Mouse (Mus musculus) myocyte (in vitro differentiated cells): Measurements from ENCODE around the gene Apold1. TPM values are rescaled to one million over a fixed set of nuclear protein-coding genes. Genes with fewer than 3 reads are reported as not detected.

Experiments
- H3K27me3 ChIP-seq: one replicate; pipeline ENCODE4 v1.6.1; 2011; ENCODE audit not compliant: control insufficient read depth, insufficient read depth, insufficient read length
- H3K36me3 ChIP-seq: one replicate; pipeline ENCODE4 v1.6.1; 2011; ENCODE audit not compliant: control insufficient read depth, insufficient read depth
- H3K4me2 ChIP-seq: one replicate; pipeline ENCODE4 v1.6.1; 2011; ENCODE audit warnings: low read depth, control low read depth
- H3K4me3 ChIP-seq: one replicate; pipeline ENCODE4 v1.5.1; 2011; ENCODE audit warnings: mild to moderate bottlenecking, control low read depth, moderate library complexity
- H3K79me2 ChIP-seq: one replicate; pipeline ENCODE4 v1.6.1; 2011; ENCODE audit not compliant: control insufficient read depth, insufficient read depth
- H3ac ChIP-seq: one replicate; pipeline ENCODE4 v1.6.1; 2011; ENCODE audit not compliant: control insufficient read depth, insufficient read length
- CEBPB ChIP-seq: IDR thresholded peaks from 2 replicates; pipeline ENCODE4 v1.6.1; 2011; ENCODE audit warnings: mild to moderate bottlenecking, moderate library complexity; ENCODE audit not compliant: poor library complexity, insufficient read depth, severe bottlenecking
- E2F4 ChIP-seq: IDR thresholded peaks from one replicate; pipeline ENCODE4 v1.6.1; 2011; ENCODE audit warnings: mild to moderate bottlenecking, control low read depth, moderate library complexity; ENCODE audit not compliant: insufficient read depth
- MAX ChIP-seq: IDR thresholded peaks from one replicate; pipeline ENCODE4 v1.6.1; 2011; ENCODE audit warnings: low read depth, mild to moderate bottlenecking, control low read depth
- MYOD1 ChIP-seq, 3 experiments: IDR thresholded peaks; one replicate each; pipeline ENCODE4 v1.6.1; 2011; ENCODE audit warnings: control low read depth in 2 of 3, low read depth in 2 of 3, mild to moderate bottlenecking in 2 of 3, moderate library complexity in 1 of 3; ENCODE audit not compliant: insufficient read length in 2 of 3, control insufficient read depth in 1 of 3
- MYOG ChIP-seq, 3 experiments: IDR thresholded peaks; one replicate each; pipeline ENCODE4 v1.6.1; 2011; ENCODE audit warnings: control low read depth in 2 of 3, low read depth in 2 of 3, mild to moderate bottlenecking in 2 of 3; ENCODE audit not compliant: insufficient read length in 2 of 3, control insufficient read depth in 1 of 3, insufficient read depth in 1 of 3
- POLR2A ChIP-seq: IDR thresholded peaks from one replicate; pipeline ENCODE4 v1.6.1; 2011; ENCODE audit warnings: low read depth, mild to moderate bottlenecking, control low read depth, moderate library complexity; ENCODE audit not compliant: insufficient read length
- POLR2AphosphoS2 ChIP-seq: IDR thresholded peaks from one replicate; pipeline ENCODE4 v1.6.1; 2011; ENCODE audit warnings: low read depth, control low read depth; ENCODE audit not compliant: insufficient read length
- REST ChIP-seq: IDR thresholded peaks from one replicate; pipeline ENCODE4 v1.6.1; 2011; ENCODE audit warnings: mild to moderate bottlenecking, control low read depth, moderate library complexity; ENCODE audit not compliant: insufficient read depth, insufficient read length
- SRF ChIP-seq: IDR thresholded peaks from one replicate; pipeline ENCODE4 v1.6.1; 2011; ENCODE audit warnings: low read depth; ENCODE audit not compliant: control insufficient read depth, insufficient read length
- TCF12 ChIP-seq: IDR thresholded peaks from one replicate; pipeline ENCODE4 v1.6.1; 2011; ENCODE audit warnings: mild to moderate bottlenecking, control low read depth; ENCODE audit not compliant: poor library complexity, insufficient read depth, severe bottlenecking
- TCF3 ChIP-seq: IDR thresholded peaks from one replicate; pipeline ENCODE4 v1.6.1; 2011; ENCODE audit warnings: low read depth, control low read depth; ENCODE audit not compliant: insufficient read length
- USF1 ChIP-seq: IDR thresholded peaks from one replicate; pipeline ENCODE4 v1.6.1; 2011; ENCODE audit warnings: low read depth, mild to moderate bottlenecking, control low read depth, moderate library complexity
- polyA plus RNA-seq: library from polyadenylated mRNA; unstranded; fragments of >200 nt; fragmentation: generic; extraction: Trizol; gene quantifications from one replicate; pipeline ENCODE4 v1.2.1, GENCODE M21; 2012; ENCODE audit warnings: missing spikeins

Gene Apold1
- polyA plus RNA-seq, 1 experiment: 0.12 TPM

DNA sequence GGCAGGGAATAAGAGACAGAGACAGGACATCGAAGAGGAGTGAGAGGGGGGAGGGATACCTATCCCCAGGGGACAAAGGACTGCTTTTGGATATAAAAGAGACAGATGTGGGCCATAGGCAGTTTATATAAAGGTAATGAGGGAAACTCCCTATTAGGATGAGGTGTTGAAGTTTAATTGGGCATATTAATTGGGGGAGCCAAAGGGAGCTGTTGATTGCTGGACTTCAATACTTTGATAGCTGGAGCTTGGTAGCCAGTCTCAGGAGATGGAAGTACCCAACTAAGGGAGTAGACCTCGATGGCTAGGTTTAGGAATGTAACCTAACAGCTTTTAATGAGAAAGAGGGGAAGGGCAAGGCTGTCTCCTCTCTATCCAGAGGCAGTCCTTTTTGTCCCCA lies 17.6 kb upstream of the Apold1 start:
- Histone ChIP-seq H3K27me3 (no peaks in the 10 kb centered on the region), H3K4me2 (no peak overlapping the region), H3K79me2 (no peaks in the 10 kb centered on the region), H3K4me3 (no peak overlapping the region), H3ac (no peak overlapping the region), H3K36me3 (no peaks in the 10 kb centered on the region)
- no peak for TF ChIP-seq SRF
- no peak for TF ChIP-seq MYOG (IDR thresholded peaks at IDR 0.05; ENCODE audit: control insufficient read depth in 1 of 3, insufficient read depth in 1 of 3, insufficient read length in 2 of 3, low read depth in 2 of 3)
- TF ChIP-seq POLR2AphosphoS2: no peak
- no peak for TF ChIP-seq REST

DNA sequence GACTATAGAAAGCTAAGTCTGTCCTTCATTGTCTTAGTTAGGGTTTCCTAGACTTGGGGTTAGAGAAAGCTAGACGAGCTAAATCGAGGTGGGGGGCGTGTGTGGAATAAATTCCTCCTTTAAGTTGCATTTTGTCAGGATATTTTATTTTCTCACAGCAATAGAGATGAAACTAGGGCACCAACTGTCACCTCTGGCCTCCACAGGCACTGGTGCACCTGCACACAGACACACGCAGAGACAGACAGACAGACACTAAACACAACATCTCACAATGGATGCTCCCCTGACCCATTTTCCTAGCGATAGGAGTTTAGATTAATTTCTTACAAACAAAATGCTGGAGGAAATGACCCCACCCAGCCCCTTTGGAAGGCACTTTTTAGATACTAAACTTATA lies 14.8 kb upstream of the Apold1 start:
- Histone ChIP-seq H3K4me2 (no peak overlapping the region), H3K36me3 (no peaks in the 10 kb centered on the region), H3K79me2 (no peaks in the 10 kb centered on the region), H3K4me3 (no peak overlapping the region), H3K27me3 (no peaks in the 10 kb centered on the region), H3ac (no peak overlapping the region)
- no peak for TF ChIP-seq E2F4
- TF ChIP-seq SRF: no peak
- TF ChIP-seq POLR2A: no peak
- TF ChIP-seq REST: no peak
- TF ChIP-seq MAX: no peak
- TF ChIP-seq MYOD1 (IDR thresholded peaks at IDR 0.05; ENCODE audit: control insufficient read depth in 1 of 3, insufficient read length in 2 of 3, low read depth in 2 of 3): no peak
- no peak for TF ChIP-seq MYOG (IDR thresholded peaks at IDR 0.05; ENCODE audit: control insufficient read depth in 1 of 3, insufficient read depth in 1 of 3, insufficient read length in 2 of 3, low read depth in 2 of 3)
- no peak for TF ChIP-seq TCF3
- no peak for TF ChIP-seq USF1
- no peak for TF ChIP-seq CEBPB
- no peak for TF ChIP-seq TCF12
- no peak for TF ChIP-seq POLR2AphosphoS2

DNA sequence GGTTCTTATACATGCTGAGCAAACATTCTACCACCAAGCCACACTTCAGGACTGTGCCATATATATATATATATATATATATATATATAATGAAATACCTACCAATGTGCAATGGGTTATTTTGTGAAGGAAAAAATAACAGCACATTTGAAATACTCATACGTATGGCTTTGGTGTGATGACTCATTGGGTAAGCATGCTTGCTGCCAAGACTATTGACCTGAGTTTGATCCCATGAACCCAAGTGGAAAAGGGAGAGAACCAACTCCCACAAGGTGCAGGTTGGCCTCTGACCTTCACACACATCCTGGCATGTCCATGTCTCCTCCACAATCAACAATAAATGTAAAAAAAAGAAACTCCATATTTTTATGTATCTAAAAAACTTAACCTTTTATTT lies 13.2 kb upstream of the Apold1 start:
- Histone ChIP-seq H3K36me3 (no peaks in the 10 kb centered on the region), H3K27me3 (no peaks in the 10 kb centered on the region), H3K79me2 (no peaks in the 10 kb centered on the region), H3K4me2 (no peak overlapping the region), H3K4me3 (no peak overlapping the region), H3ac (no peak overlapping the region)
- no peak for TF ChIP-seq POLR2A

DNA sequence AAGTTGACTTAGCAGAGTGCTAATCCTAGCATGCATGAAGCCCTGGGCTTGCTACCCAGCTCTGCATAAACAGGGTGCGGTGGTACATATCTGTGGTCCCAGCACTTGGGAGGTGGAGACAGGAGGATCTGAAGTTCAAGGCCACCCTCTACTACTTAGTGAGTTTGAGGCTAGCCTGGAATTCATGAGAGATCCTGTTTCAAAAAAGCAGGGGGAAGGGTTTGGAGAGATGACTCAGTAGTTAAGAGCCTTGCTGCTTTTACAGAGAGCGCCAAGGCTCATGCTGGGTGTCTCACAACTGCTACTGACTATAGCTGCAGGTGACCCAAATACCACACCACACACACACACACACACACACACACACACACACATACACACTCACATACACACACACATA lies 12.0 kb upstream of the Apold1 start:
- Histone ChIP-seq H3K4me3 (no peak overlapping the region), H3K36me3 (no peaks in the 10 kb centered on the region), H3K79me2 (no peaks in the 10 kb centered on the region), H3K4me2 (no peak overlapping the region), H3ac (no peak overlapping the region), H3K27me3 (no peaks in the 10 kb centered on the region)
- no peak for TF ChIP-seq MYOG (IDR thresholded peaks at IDR 0.05; ENCODE audit: control insufficient read depth in 1 of 3, insufficient read depth in 1 of 3, insufficient read length in 2 of 3, low read depth in 2 of 3)

- Histone ChIP-seq H3K4me2 (no peak overlapping the region), H3ac (no peak overlapping the region), H3K79me2 (no peaks in the 10 kb centered on the region), H3K27me3 (no peaks in the 10 kb centered on the region), H3K36me3 (no peaks in the 10 kb centered on the region), H3K4me3 (no peak overlapping the region)
- no peak for TF ChIP-seq TCF12
- no peak for TF ChIP-seq MAX
- TF ChIP-seq MYOG (IDR thresholded peaks at IDR 0.05; ENCODE audit: control insufficient read depth in 1 of 3, insufficient read depth in 1 of 3, insufficient read length in 2 of 3, low read depth in 2 of 3): no peak
- TF ChIP-seq POLR2A: no peak
- TF ChIP-seq MYOD1 (IDR thresholded peaks at IDR 0.05; ENCODE audit: control insufficient read depth in 1 of 3, insufficient read length in 2 of 3, low read depth in 2 of 3): no peak
- TF ChIP-seq USF1: no peak
- TF ChIP-seq SRF: no peak
- TF ChIP-seq E2F4: no peak
- TF ChIP-seq REST: no peak
Observed at GRCm38 (mm10) chr6:134972096-134972495, 9.4 kb upstream of the Apold1 start.

GRCm38 (mm10) chr6:134976628-134977027 lies 4.9 kb upstream of the Apold1 start:
- H3K4me2 ChIP-seq: no peak overlapping the region
- no peaks in the 10 kb centered on the region for H3K27me3 ChIP-seq
- H3K4me3 ChIP-seq: no peak overlapping the region
- H3ac ChIP-seq: no peak overlapping the region
- TF ChIP-seq REST: no peak
- no peak for TF ChIP-seq TCF3
- TF ChIP-seq TCF12: no peak
- no peak for TF ChIP-seq POLR2AphosphoS2
- TF ChIP-seq MYOG (IDR thresholded peaks at IDR 0.05; ENCODE audit: control insufficient read depth in 1 of 3, insufficient read depth in 1 of 3, insufficient read length in 2 of 3, low read depth in 2 of 3): no peak
- TF ChIP-seq SRF: no peak
- no peak for TF ChIP-seq USF1
- no peak for TF ChIP-seq MYOD1 (IDR thresholded peaks at IDR 0.05; ENCODE audit: control insufficient read depth in 1 of 3, insufficient read length in 2 of 3, low read depth in 2 of 3)
- TF ChIP-seq MAX: no peak
- no peak for TF ChIP-seq E2F4
- TF ChIP-seq POLR2A: no peak
- no peak for TF ChIP-seq CEBPB
- H3K79me2 ChIP-seq: no peaks in the 10 kb centered on the region
- no peaks in the 10 kb centered on the region for H3K36me3 ChIP-seq
